Mouse (Mus musculus): ENCODE data around the gene Gm5890. TPM values are rescaled to one million over a fixed set of nuclear protein-coding genes. Genes with fewer than 3 reads are reported as not detected.
"Not testable (repeated sequence)": the region's sequence is repeated elsewhere in the genome, so short reads cannot be mapped to it uniquely, and the experiment has no call there.

Gene Gm5890
- not detected in 2 replicates for polyA plus RNA-seq (2016; fragmentation: Nextera tagmentation; extraction: Ambion mirVana)

DNA sequence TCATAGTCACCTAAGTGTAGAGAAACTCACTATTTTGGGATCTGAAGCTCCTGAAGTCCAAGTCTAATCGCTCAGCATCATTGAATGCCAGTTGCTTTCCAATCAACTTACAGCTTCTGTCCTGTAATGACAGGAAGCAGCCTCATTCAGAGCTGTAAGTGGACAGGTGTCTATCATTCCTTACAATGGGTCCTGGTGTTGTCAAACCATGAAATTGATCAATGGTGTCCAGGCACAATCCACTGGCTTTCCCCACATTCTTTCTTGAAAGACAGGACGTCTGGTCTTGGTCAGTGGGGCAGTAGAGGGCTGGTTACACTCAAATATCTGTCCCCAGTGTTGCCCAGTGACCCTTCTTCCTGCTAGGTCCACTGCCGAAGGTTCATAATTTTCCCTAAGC, at the start of gene Gm5890:
TSS of gene Gm5890 (minus strand) at position 101 of the 400 bp plus-strand sequence.
- ATAC-seq (ENCODE audit: low FRiP score) = not testable (repeated sequence)
- no CpG with 5 or more reads among the region's 3 CpGs for WGBS

DNA sequence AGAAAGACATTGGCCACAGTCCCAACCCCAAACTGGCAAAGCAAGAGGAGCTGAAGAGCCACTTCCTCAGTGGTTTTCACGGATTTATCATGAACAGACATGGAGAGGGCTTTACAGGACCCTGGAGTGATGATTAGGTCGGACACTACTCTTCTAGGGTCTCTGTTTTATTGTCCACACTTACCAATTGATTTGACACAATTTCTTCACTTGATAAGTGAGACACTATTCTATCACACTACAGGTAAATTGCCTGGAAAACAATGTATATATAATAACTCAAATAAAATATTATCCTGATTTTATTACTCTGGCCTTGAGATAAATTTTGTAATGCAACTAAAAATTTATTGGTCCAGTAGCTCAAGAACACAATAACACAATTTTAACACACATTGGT, 28.9 kb downstream of the Gm5890 start, which contains the start of gene Gm4498:
TSS of gene Gm4498 (minus strand) at position 101 of the 400 bp plus-strand sequence.
- H3K9me3 ChIP-seq (replicated peaks); H3K27me3 ChIP-seq; H3K36me3 ChIP-seq; H3K4me1 ChIP-seq; ATAC-seq (ENCODE audit: low FRiP score); H3K27ac ChIP-seq; H3K4me3 ChIP-seq; H3K4me2 ChIP-seq (replicated peaks); H3K9ac ChIP-seq: not testable (repeated sequence)
- WGBS = no CpG with 5 or more reads among the region's 2 CpGs

More for the DNA sequence above, at the start of gene Gm5890:
- H3K4me2 ChIP-seq (replicated peaks); H3K36me3 ChIP-seq; H3K4me3 ChIP-seq; H3K27ac ChIP-seq; H3K9ac ChIP-seq; H3K4me1 ChIP-seq; H3K9me3 ChIP-seq (replicated peaks); H3K27me3 ChIP-seq: not testable (repeated sequence)

Other genes with a start within 250 kb of the Gm5890 start
- not detected in 2 replicates for gene Vmn1r91, start 163.2 kb downstream of the Gm5890 start, polyA plus RNA-seq (2016; fragmentation: Nextera tagmentation; extraction: Ambion mirVana)
- not detected in 2 replicates for gene Gm16442, start 140.3 kb downstream of the Gm5890 start, polyA plus RNA-seq (2016; fragmentation: Nextera tagmentation; extraction: Ambion mirVana)
- gene Vmn1r93, start 123.7 kb downstream of the Gm5890 start, polyA plus RNA-seq (2016; fragmentation: Nextera tagmentation; extraction: Ambion mirVana) = not detected in 2 replicates
- not detected in 2 replicates for gene Vmn1r94, start 94.5 kb downstream of the Gm5890 start, polyA plus RNA-seq (2016; fragmentation: Nextera tagmentation; extraction: Ambion mirVana)
- gene Vmn1r95, start 69.1 kb downstream of the Gm5890 start, polyA plus RNA-seq (2016; fragmentation: Nextera tagmentation; extraction: Ambion mirVana) = not detected in 2 replicates
- not detected in 2 replicates for gene Gm6164, start 57.2 kb downstream of the Gm5890 start, polyA plus RNA-seq (2016; fragmentation: Nextera tagmentation; extraction: Ambion mirVana)
- not detected in 2 replicates for gene Gm4498, start 29.0 kb downstream of the Gm5890 start, polyA plus RNA-seq (2016; fragmentation: Nextera tagmentation; extraction: Ambion mirVana)
- gene Gm4133, start 71.2 kb upstream of the Gm5890 start, polyA plus RNA-seq (2016; fragmentation: Nextera tagmentation; extraction: Ambion mirVana) = not detected in 2 replicates
- gene Gm5728, start 112.6 kb upstream of the Gm5890 start, polyA plus RNA-seq (2016; fragmentation: Nextera tagmentation; extraction: Ambion mirVana) = not detected in 2 replicates
- gene Vmn1r100, start 155.1 kb upstream of the Gm5890 start, polyA plus RNA-seq (2016; fragmentation: Nextera tagmentation; extraction: Ambion mirVana) = not detected in 2 replicates
- not detected in 2 replicates for gene Vmn1r101, start 179.8 kb upstream of the Gm5890 start, polyA plus RNA-seq (2016; fragmentation: Nextera tagmentation; extraction: Ambion mirVana)
- gene Gm10670, start 212.1 kb upstream of the Gm5890 start, polyA plus RNA-seq (2016; fragmentation: Nextera tagmentation; extraction: Ambion mirVana) = not detected in 2 replicates
- gene Vmn1r103, start 247.7 kb upstream of the Gm5890 start, polyA plus RNA-seq (2016; fragmentation: Nextera tagmentation; extraction: Ambion mirVana) = not detected in 2 replicates